Mouse (Mus musculus) kidney, adult 8-10 months (tissue): ENCODE data around the gene Serpina10.
A peak's percentile ranks its signal among the peaks of the same experiment; 100 is the strongest.
"Not testable (repeated sequence)": the region's sequence is repeated elsewhere in the genome, so short reads cannot be mapped to it uniquely, and the experiment has no call there.

Experiments
- DNase-seq, 2 experiments: peaks; one replicate each; pipeline ENCODE4 v3.0.0; 2022

The Serpina10 gene

GRCm38 (mm10) chr12:103615141-103615540, 16.1 kb downstream of the Serpina10 start:
- DNase-seq = no peak

- no peak for DNase-seq
These were observed 29.4 kb downstream of the Serpina10 start for GRCm38 (mm10) chr12:103601839-103602238.

- DNase-seq = no peak
These were observed 30.9 kb downstream of the Serpina10 start for GRCm38 (mm10) chr12:103600364-103600763.

GRCm38 (mm10) chr12:103598411-103598810, 32.8 kb downstream of the Serpina10 start:
- DNase-seq = no peak

- no peak for DNase-seq
These were observed 47.5 kb downstream of the Serpina10 start for GRCm38 (mm10) chr12:103583771-103584170.

- not testable (repeated sequence) for DNase-seq
These were observed 53.1 kb downstream of the Serpina10 start for GRCm38 (mm10) chr12:103578148-103578547.

- DNase-seq = no peak
These were observed 61.6 kb downstream of the Serpina10 start for GRCm38 (mm10) chr12:103569690-103570089.

GRCm38 (mm10) chr12:103567129-103567528, 64.1 kb downstream of the Serpina10 start:
- peak in 1 of 2 experiments; percentile 47 for DNase-seq

GRCm38 (mm10) chr12:103565151-103565550, 66.1 kb downstream of the Serpina10 start:
- peak in 1 of 2 experiments; percentile 18 for DNase-seq
